Mouse (Mus musculus): ENCODE measurements at regions not wholly inside any gene's neighbourhood (a gene's known extent, or its start where the extent isn't known, plus 50 kb on each side); places are given as distances from the start of the nearest gene placed in this dataset.

DNA sequence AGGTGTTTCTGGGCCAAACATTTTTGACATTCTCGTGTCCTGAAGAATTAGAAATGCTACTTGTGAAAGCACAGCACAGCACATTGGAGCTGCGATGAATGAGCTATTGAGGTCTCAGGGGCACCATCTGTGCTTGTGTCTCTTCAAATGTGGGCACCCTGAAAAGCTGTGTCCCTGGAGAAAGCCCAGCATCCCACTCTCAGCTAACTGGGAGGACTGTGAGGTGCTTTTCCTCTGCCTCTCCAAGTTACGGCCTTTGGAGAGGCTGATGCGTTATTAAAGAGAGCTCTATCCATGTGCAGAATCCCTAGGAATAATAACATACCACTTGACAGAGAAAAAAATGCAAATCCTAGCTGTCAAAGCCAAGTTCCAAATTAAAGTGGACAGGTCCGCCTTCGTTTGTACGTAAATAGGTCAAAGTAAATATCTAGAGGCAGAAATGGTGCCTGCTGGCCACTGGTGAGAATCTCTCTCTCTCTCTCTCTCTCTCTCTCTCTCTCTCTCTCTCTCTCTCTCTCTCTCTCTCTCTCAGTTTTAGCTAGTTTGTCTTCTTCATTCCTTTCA is 397.3 kb upstream of the Mmadhc start:
- TF ChIP-seq CTCF (IDR thresholded peaks at IDR 0.05; ENCODE audit: extremely low read depth, insufficient read length, insufficient replicate concordance, low read depth, low read length) (no peak), POLR2A (IDR thresholded peaks at IDR 0.05; ENCODE audit: low read depth, low read length) (no peak)

Data from small intestine, adult 2 months (tissue).